Mouse (Mus musculus): ENCODE measurements around the gene Qars. TPM values are rescaled to one million over a fixed set of nuclear protein-coding genes. Genes with fewer than 3 reads are reported as not detected.

Gene Qars
- polyA plus RNA-seq, 1 experiment from 2014 or later = 97.7 TPM

GRCm38 (mm10) chr9:108479721-108480351 lies 27.7 kb upstream of the Qars start, which contains the start of gene Lamb2:
Lamb2 (plus strand) TSS chr9:108479736.
- H3K9me3 ChIP-seq (ENCODE audit: low read depth, low read length) = no peaks in the 10 kb centered on the region
- H3K36me3 ChIP-seq (ENCODE audit: insufficient read depth) = peaks cover 36% of the 10 kb centered on the region
- H3K4me3 ChIP-seq (ENCODE audit: low read depth, low read length) = peak within 1 kb of the TSS; percentile 57
- no peaks in the 10 kb centered on the region for H3K27me3 ChIP-seq (ENCODE audit: insufficient read depth, low read length)
- DNase-seq (peak; percentile 97), ATAC-seq (ENCODE audit: insufficient read depth) (peak; percentile 76)
- WGBS = 8% methylated on average over 10 of the region's 10 CpGs
- H3K9ac ChIP-seq = peak within 1 kb of the TSS; percentile 83
- peaks cover 11% of the 10 kb centered on the region for H3K4me1 ChIP-seq (ENCODE audit: insufficient read depth)
- H3K27ac ChIP-seq (ENCODE audit: low read depth) = peak within 1 kb of the TSS; percentile 93
- peak within 1 kb of the TSS; percentile 90 for H3K4me2 ChIP-seq
- no peak for TF ChIP-seq CTCF (IDR thresholded peaks at IDR 0.05; ENCODE audit: low read depth)

GRCm38 (mm10) chr9:108480813-108481519 lies 26.5 kb upstream of the Qars start:
- peaks cover 47% of the 10 kb centered on the region for H3K36me3 ChIP-seq (ENCODE audit: insufficient read depth)

GRCm38 (mm10) chr9:108481520-108482210 lies 25.8 kb upstream of the Qars start:
- no peak for ATAC-seq (ENCODE audit: insufficient read depth)
- no peak for DNase-seq
- TF ChIP-seq CTCF (IDR thresholded peaks at IDR 0.05; ENCODE audit: low read depth) = no peak
- H3K4me2 ChIP-seq = no peak overlapping the region; the same call in 1 of the 2 replicates
- no peaks in the 10 kb centered on the region for H3K9me3 ChIP-seq (ENCODE audit: low read depth, low read length)
- peaks cover 54% of the 10 kb centered on the region for H3K36me3 ChIP-seq (ENCODE audit: insufficient read depth)
- H3K27ac ChIP-seq (ENCODE audit: low read depth) = no peak overlapping the region
- H3K4me3 ChIP-seq (ENCODE audit: low read depth, low read length) = no peak overlapping the region
- H3K9ac ChIP-seq = no peak overlapping the region
- WGBS = 87% methylated on average over 19 of the region's 19 CpGs
- H3K4me1 ChIP-seq (ENCODE audit: insufficient read depth) = peaks cover 11% of the 10 kb centered on the region
- no peaks in the 10 kb centered on the region for H3K27me3 ChIP-seq (ENCODE audit: insufficient read depth, low read length)

More at GRCm38 (mm10) chr9:108480813-108481519, 26.5 kb upstream of the Qars start:
- H3K4me1 ChIP-seq (ENCODE audit: insufficient read depth) = peaks cover 11% of the 10 kb centered on the region
- ATAC-seq (ENCODE audit: insufficient read depth) = no peak
- peak overlapping the region; percentile 90 for H3K4me2 ChIP-seq
- H3K27me3 ChIP-seq (ENCODE audit: insufficient read depth, low read length) = no peaks in the 10 kb centered on the region
- no peak for DNase-seq
- H3K4me3 ChIP-seq (ENCODE audit: low read depth, low read length) = peak overlapping the region; percentile 57; the same call in 1 of the 2 replicates
- 89% methylated on average over 28 of the region's 28 CpGs for WGBS
- no peak overlapping the region for H3K9ac ChIP-seq
- TF ChIP-seq CTCF (IDR thresholded peaks at IDR 0.05; ENCODE audit: low read depth) = no peak
- no peaks in the 10 kb centered on the region for H3K9me3 ChIP-seq (ENCODE audit: low read depth, low read length)
- H3K27ac ChIP-seq (ENCODE audit: low read depth) = no peak overlapping the region

GRCm38 (mm10) chr9:108483051-108483790 lies 24.3 kb upstream of the Qars start:
- no peak for ATAC-seq (ENCODE audit: insufficient read depth)
- 92% methylated on average over 18 of the region's 18 CpGs for WGBS
- Histone ChIP-seq H3K36me3 (ENCODE audit: insufficient read depth) (peaks cover 70% of the 10 kb centered on the region), H3K27me3 (ENCODE audit: insufficient read depth, low read length) (no peaks in the 10 kb centered on the region), H3K4me1 (ENCODE audit: insufficient read depth) (peaks cover 11% of the 10 kb centered on the region), H3K9me3 (ENCODE audit: low read depth, low read length) (no peaks in the 10 kb centered on the region), H3K27ac (ENCODE audit: low read depth) (no peak overlapping the region), H3K9ac (no peak overlapping the region), H3K4me2 (no peak overlapping the region), H3K4me3 (ENCODE audit: low read depth, low read length) (no peak overlapping the region)
- DNase-seq = no peak
- TF ChIP-seq CTCF (IDR thresholded peaks at IDR 0.05; ENCODE audit: low read depth) = no peak

- H3K4me3 ChIP-seq (ENCODE audit: low read depth, low read length) = no peak overlapping the region
- no peak overlapping the region for H3K4me2 ChIP-seq
- WGBS = 93% methylated on average over 15 of the region's 15 CpGs
- TF ChIP-seq CTCF (IDR thresholded peaks at IDR 0.05; ENCODE audit: low read depth) = no peak
- peaks cover 11% of the 10 kb centered on the region for H3K4me1 ChIP-seq (ENCODE audit: insufficient read depth)
- ATAC-seq (ENCODE audit: insufficient read depth) (no peak), DNase-seq (no peak)
- no peaks in the 10 kb centered on the region for H3K9me3 ChIP-seq (ENCODE audit: low read depth, low read length)
- H3K27me3 ChIP-seq (ENCODE audit: insufficient read depth, low read length) = no peaks in the 10 kb centered on the region
- H3K27ac ChIP-seq (ENCODE audit: low read depth) = no peak overlapping the region
- H3K9ac ChIP-seq = no peak overlapping the region
- peaks cover 78% of the 10 kb centered on the region for H3K36me3 ChIP-seq (ENCODE audit: insufficient read depth)
Measured at GRCm38 (mm10) chr9:108484021-108484420, 23.5 kb upstream of the Qars start.

GRCm38 (mm10) chr9:108485301-108485875 lies 22.1 kb upstream of the Qars start:
- DNase-seq = no peak
- Histone ChIP-seq H3K4me1 (ENCODE audit: insufficient read depth) (peaks cover 6% of the 10 kb centered on the region; the same call in 1 of the 2 replicates), H3K27me3 (ENCODE audit: insufficient read depth, low read length) (no peaks in the 10 kb centered on the region), H3K36me3 (ENCODE audit: insufficient read depth) (peaks cover 90% of the 10 kb centered on the region), H3K9me3 (ENCODE audit: low read depth, low read length) (no peaks in the 10 kb centered on the region), H3K4me3 (ENCODE audit: low read depth, low read length) (no peak overlapping the region), H3K9ac (no peak overlapping the region), H3K27ac (ENCODE audit: low read depth) (no peak overlapping the region), H3K4me2 (no peak overlapping the region)
- no peak for TF ChIP-seq CTCF (IDR thresholded peaks at IDR 0.05; ENCODE audit: low read depth)
- no peak for ATAC-seq (ENCODE audit: insufficient read depth)
- 92% methylated on average over 19 of the region's 19 CpGs for WGBS

All from lung, embryonic 14.5 days (tissue).